Mouse (Mus musculus) heart, embryonic 12.5 days (tissue): ENCODE measurements around the gene Rbms3. TPM values are rescaled to one million over a fixed set of nuclear protein-coding genes. Genes with fewer than 3 reads are reported as not detected.
A peak's percentile ranks its signal among the peaks of the same experiment; 100 is the strongest.

Source experiments
- ATAC-seq: fragments of 200-750 bp; cut with Nextera tagmentation; 2 replicates; pipeline ENCODE4 v1.8.0; 2017; ENCODE audit warnings: moderate TSS enrichment, moderate library complexity; ENCODE audit not compliant: insufficient number of reproducible peaks, low FRiP score
- H3K27ac ChIP-seq: fragments of 300-500 bp; sonication (generic); 2 replicates; pipeline ENCODE4 v1.5.1; 2016; ENCODE audit warnings: mild to moderate bottlenecking, moderate library complexity; ENCODE audit not compliant: poor library complexity, severe bottlenecking
- H3K27me3 ChIP-seq: fragments of 300-500 bp; sonication (generic); replicated peaks from 2 replicates; pipeline ENCODE4 v1.6.1; 2016; ENCODE audit warnings: mild to moderate bottlenecking, moderate library complexity
- H3K36me3 ChIP-seq: fragments of 300-500 bp; sonication (generic); 2 replicates; pipeline ENCODE4 v1.6.1; 2016; ENCODE audit warnings: mild to moderate bottlenecking, moderate library complexity
- H3K4me1 ChIP-seq: fragments of 300-500 bp; sonication (generic); replicated peaks from 2 replicates; pipeline ENCODE4 v1.6.1; 2016; ENCODE audit warnings: mild to moderate bottlenecking
- H3K4me2 ChIP-seq: fragments of 300-500 bp; sonication (generic); 2 replicates; pipeline ENCODE4 v1.6.1; 2016; ENCODE audit warnings: mild to moderate bottlenecking, moderate library complexity
- H3K4me3 ChIP-seq: fragments of 300-500 bp; sonication (generic); 2 replicates; pipeline ENCODE4 v1.5.1; 2016; ENCODE audit warnings: mild to moderate bottlenecking
- H3K9ac ChIP-seq: fragments of 300-500 bp; sonication (generic); 2 replicates; pipeline ENCODE4 v1.6.1; 2016; ENCODE audit warnings: mild to moderate bottlenecking, moderate library complexity
- H3K9me3 ChIP-seq: fragments of 300-500 bp; sonication (generic); replicated peaks from 2 replicates; pipeline ENCODE4 v1.6.1; 2016; ENCODE audit warnings: mild to moderate bottlenecking, moderate library complexity
- WGBS: fragments of 180-500 bp; shearing (Covaris S2); methylation state at CpG from one replicate; pipeline ENCODE4 v1.1.7; 2016; 5-methylcytosine and 5-hydroxymethylcytosine counted together
- polyA plus RNA-seq: library from polyadenylated mRNA; unstranded; fragments of >200 nt; fragmentation: Nextera tagmentation; extraction: Ambion mirVana; gene quantifications from 2 replicates; pipeline ENCODE4 v1.2.1, GENCODE M21; 2016

The Rbms3 gene
- polyA plus RNA-seq, 1 experiment from 2014 or later: 42.2 TPM

GRCm38 (mm10) chr9:117187116-117188034 is 442.3 kb downstream of the Rbms3 start:
- H3K27me3 ChIP-seq: no peaks in the 10 kb centered on the region
- no peak for ATAC-seq
- no peak overlapping the region for H3K4me2 ChIP-seq
- no peak overlapping the region for H3K4me3 ChIP-seq
- no peak overlapping the region for H3K27ac ChIP-seq
- 82% methylated on average over 15 of the region's 15 CpGs for WGBS
- H3K9me3 ChIP-seq: peaks cover 8% of the 10 kb centered on the region; the same call in 1 of the 2 replicates
- H3K9ac ChIP-seq: no peak overlapping the region
- H3K36me3 ChIP-seq: peaks cover 18% of the 10 kb centered on the region
- H3K4me1 ChIP-seq: peaks cover 17% of the 10 kb centered on the region

GRCm38 (mm10) chr9:117180658-117181057 is 449.1 kb downstream of the Rbms3 start:
- ATAC-seq: no peak

GRCm38 (mm10) chr9:117178366-117178765 is 451.3 kb downstream of the Rbms3 start:
- no peaks in the 10 kb centered on the region for H3K27me3 ChIP-seq

More at GRCm38 (mm10) chr9:117180658-117181057, 449.1 kb downstream of the Rbms3 start:
- H3K9ac ChIP-seq: no peak overlapping the region
- H3K27me3 ChIP-seq: no peaks in the 10 kb centered on the region
- H3K27ac ChIP-seq: no peak overlapping the region
- no peak overlapping the region for H3K4me3 ChIP-seq
- 77% methylated on average over 7 of the region's 7 CpGs for WGBS
- H3K9me3 ChIP-seq: 0 out of 2 replicates have a peak, but pooled peaks cover 3% of the 10 kb centered on the region
- H3K36me3 ChIP-seq: peaks cover 7% of the 10 kb centered on the region; the same call in 1 of the 2 replicates
- peaks cover 34% of the 10 kb centered on the region for H3K4me1 ChIP-seq
- no peak overlapping the region for H3K4me2 ChIP-seq

GRCm38 (mm10) chr9:117172526-117172925 is 457.2 kb downstream of the Rbms3 start:
- Histone ChIP-seq H3K9me3 (no peaks in the 10 kb centered on the region), H3K36me3 (no peaks in the 10 kb centered on the region), H3K4me2 (no peak overlapping the region), H3K4me3 (no peak overlapping the region), H3K27ac (no peak overlapping the region), H3K27me3 (no peaks in the 10 kb centered on the region), H3K9ac (no peak overlapping the region), H3K4me1 (peaks cover 21% of the 10 kb centered on the region; the same call in 1 of the 2 replicates)
- ATAC-seq: no peak
- WGBS: 84% methylated on average over 7 of the region's 7 CpGs

More at GRCm38 (mm10) chr9:117178366-117178765, 451.3 kb downstream of the Rbms3 start:
- H3K4me1 ChIP-seq: peaks cover 40% of the 10 kb centered on the region
- ATAC-seq: no peak
- H3K9me3 ChIP-seq: 0 out of 2 replicates have a peak, but pooled peaks cover 3% of the 10 kb centered on the region
- no peak overlapping the region for H3K4me2 ChIP-seq
- no peak overlapping the region for H3K27ac ChIP-seq
- H3K36me3 ChIP-seq: peaks cover 7% of the 10 kb centered on the region; the same call in 1 of the 2 replicates
- no peak overlapping the region for H3K9ac ChIP-seq
- WGBS: 76% methylated on average over 4 of the region's 4 CpGs
- H3K4me3 ChIP-seq: no peak overlapping the region

GRCm38 (mm10) chr9:117169196-117169595 is 460.5 kb downstream of the Rbms3 start:
- no peaks in the 10 kb centered on the region for H3K9me3 ChIP-seq
- H3K9ac ChIP-seq: no peak overlapping the region
- no peak overlapping the region for H3K4me2 ChIP-seq
- H3K36me3 ChIP-seq: no peaks in the 10 kb centered on the region
- H3K4me3 ChIP-seq: no peak overlapping the region
- H3K27me3 ChIP-seq: no peaks in the 10 kb centered on the region
- no peak for ATAC-seq
- H3K27ac ChIP-seq: no peak overlapping the region
- WGBS: 92% methylated on average over 5 of the region's 5 CpGs
- peaks cover 11% of the 10 kb centered on the region for H3K4me1 ChIP-seq

GRCm38 (mm10) chr9:117163143-117163542 is 466.6 kb downstream of the Rbms3 start:
- H3K27ac ChIP-seq: peak overlapping the region; percentile 46
- peak; percentile 78; the same call in 1 of the 2 replicates for ATAC-seq
- H3K9me3 ChIP-seq: no peaks in the 10 kb centered on the region
- peak overlapping the region; percentile 11 for H3K4me2 ChIP-seq
- no peak overlapping the region for H3K9ac ChIP-seq
- 15% methylated on average over 6 of the region's 6 CpGs for WGBS
- no peak overlapping the region for H3K4me3 ChIP-seq
- peaks cover 23% of the 10 kb centered on the region for H3K4me1 ChIP-seq
- no peaks in the 10 kb centered on the region for H3K27me3 ChIP-seq
- H3K36me3 ChIP-seq: no peaks in the 10 kb centered on the region

- 74% methylated on average over 6 of the region's 6 CpGs for WGBS
- H3K9me3 ChIP-seq: no peaks in the 10 kb centered on the region
- no peaks in the 10 kb centered on the region for H3K36me3 ChIP-seq
- H3K4me1 ChIP-seq: peaks cover 34% of the 10 kb centered on the region
- H3K4me2 ChIP-seq: no peak overlapping the region
- H3K4me3 ChIP-seq: no peak overlapping the region
- no peaks in the 10 kb centered on the region for H3K27me3 ChIP-seq
- no peak overlapping the region for H3K9ac ChIP-seq
- no peak for ATAC-seq
- H3K27ac ChIP-seq: no peak overlapping the region
Measured at GRCm38 (mm10) chr9:117161150-117161549, 468.6 kb downstream of the Rbms3 start.

GRCm38 (mm10) chr9:117156330-117156905 is 473.3 kb downstream of the Rbms3 start:
- no peak overlapping the region for H3K4me3 ChIP-seq
- H3K36me3 ChIP-seq: no peaks in the 10 kb centered on the region
- no peak overlapping the region for H3K4me2 ChIP-seq
- WGBS: 50% methylated on average over 9 of the region's 9 CpGs
- no peak overlapping the region for H3K9ac ChIP-seq
- no peak overlapping the region for H3K27ac ChIP-seq
- no peaks in the 10 kb centered on the region for H3K9me3 ChIP-seq
- peaks cover 27% of the 10 kb centered on the region for H3K4me1 ChIP-seq
- ATAC-seq: no peak
- no peaks in the 10 kb centered on the region for H3K27me3 ChIP-seq

- 90% methylated on average over 4 of the region's 4 CpGs for WGBS
- Histone ChIP-seq H3K9ac (no peak overlapping the region), H3K27ac (no peak overlapping the region), H3K4me3 (no peak overlapping the region), H3K9me3 (no peaks in the 10 kb centered on the region), H3K4me2 (no peak overlapping the region), H3K4me1 (peaks cover 27% of the 10 kb centered on the region), H3K27me3 (no peaks in the 10 kb centered on the region), H3K36me3 (peaks cover 3% of the 10 kb centered on the region; the same call in 1 of the 2 replicates)
- ATAC-seq: no peak
Measured at GRCm38 (mm10) chr9:117154590-117154989, 475.1 kb downstream of the Rbms3 start.

GRCm38 (mm10) chr9:117153686-117154274 is 475.9 kb downstream of the Rbms3 start:
- Histone ChIP-seq H3K36me3 (peaks cover 3% of the 10 kb centered on the region; the same call in 1 of the 2 replicates), H3K9me3 (no peaks in the 10 kb centered on the region), H3K4me2 (no peak overlapping the region), H3K9ac (no peak overlapping the region), H3K4me1 (peaks cover 27% of the 10 kb centered on the region), H3K4me3 (no peak overlapping the region), H3K27me3 (no peaks in the 10 kb centered on the region), H3K27ac (no peak overlapping the region)
- no peak for ATAC-seq
- WGBS: 62% methylated on average over 20 of the region's 20 CpGs

- Histone ChIP-seq H3K4me2 (no peak overlapping the region), H3K9me3 (no peaks in the 10 kb centered on the region), H3K36me3 (peaks cover 3% of the 10 kb centered on the region; the same call in 1 of the 2 replicates), H3K4me1 (peaks cover 24% of the 10 kb centered on the region), H3K27ac (no peak overlapping the region), H3K9ac (no peak overlapping the region), H3K27me3 (no peaks in the 10 kb centered on the region), H3K4me3 (no peak overlapping the region)
- ATAC-seq: no peak
- 75% methylated on average over 3 of the region's 3 CpGs for WGBS
Measured at GRCm38 (mm10) chr9:117151951-117152350, 477.8 kb downstream of the Rbms3 start.
